Mouse (Mus musculus): ENCODE results near the gene Rere. TPM values are rescaled to one million over a fixed set of nuclear protein-coding genes. Genes with fewer than 3 reads are reported as not detected.
"Not testable (repeated sequence)": the region's sequence is repeated elsewhere in the genome, so short reads cannot be mapped to it uniquely, and the experiment has no call there.

The Rere gene
- total RNA-seq, 2 experiments from 2014 or later, result 98.6 to 106 TPM

GRCm38 (mm10) chr4:150250549-150251422 lies 30.7 kb upstream of the Rere start:
- intact Hi-C loops (cut with DNase I), result no loop called here
- DNase-seq, result peak; percentile 79

GRCm38 (mm10) chr4:150254416-150254815 lies 27.0 kb upstream of the Rere start:
- peak; percentile 67 for DNase-seq
- intact Hi-C loops (cut with DNase I), result no loop called here

DNA sequence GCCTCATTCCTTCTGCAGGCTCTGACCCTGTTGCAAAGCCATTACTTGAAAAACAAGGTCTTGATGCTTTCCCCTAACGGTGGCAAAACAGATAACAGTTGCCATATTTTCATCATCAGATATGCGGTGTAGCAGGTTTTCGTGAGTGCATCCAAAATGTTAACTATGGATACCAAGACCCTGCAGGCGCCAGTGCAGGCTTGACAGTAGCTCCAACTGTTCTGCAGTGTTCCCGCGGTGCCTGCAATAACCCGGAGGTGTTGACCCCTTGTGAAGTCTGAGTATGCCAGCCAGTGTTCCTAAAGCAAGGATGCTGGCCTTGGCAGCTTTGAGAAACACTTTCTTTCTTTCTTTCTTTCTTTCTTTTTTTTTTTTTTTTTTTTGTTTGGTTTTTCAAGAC lies 26.3 kb upstream of the Rere start:
- intact Hi-C loops (cut with DNase I), result loop anchor here (5.0 kb wide), 1 partner anchor 212 kb away; no protein-coding TSS in a partner anchor
- no peak for DNase-seq

DNA sequence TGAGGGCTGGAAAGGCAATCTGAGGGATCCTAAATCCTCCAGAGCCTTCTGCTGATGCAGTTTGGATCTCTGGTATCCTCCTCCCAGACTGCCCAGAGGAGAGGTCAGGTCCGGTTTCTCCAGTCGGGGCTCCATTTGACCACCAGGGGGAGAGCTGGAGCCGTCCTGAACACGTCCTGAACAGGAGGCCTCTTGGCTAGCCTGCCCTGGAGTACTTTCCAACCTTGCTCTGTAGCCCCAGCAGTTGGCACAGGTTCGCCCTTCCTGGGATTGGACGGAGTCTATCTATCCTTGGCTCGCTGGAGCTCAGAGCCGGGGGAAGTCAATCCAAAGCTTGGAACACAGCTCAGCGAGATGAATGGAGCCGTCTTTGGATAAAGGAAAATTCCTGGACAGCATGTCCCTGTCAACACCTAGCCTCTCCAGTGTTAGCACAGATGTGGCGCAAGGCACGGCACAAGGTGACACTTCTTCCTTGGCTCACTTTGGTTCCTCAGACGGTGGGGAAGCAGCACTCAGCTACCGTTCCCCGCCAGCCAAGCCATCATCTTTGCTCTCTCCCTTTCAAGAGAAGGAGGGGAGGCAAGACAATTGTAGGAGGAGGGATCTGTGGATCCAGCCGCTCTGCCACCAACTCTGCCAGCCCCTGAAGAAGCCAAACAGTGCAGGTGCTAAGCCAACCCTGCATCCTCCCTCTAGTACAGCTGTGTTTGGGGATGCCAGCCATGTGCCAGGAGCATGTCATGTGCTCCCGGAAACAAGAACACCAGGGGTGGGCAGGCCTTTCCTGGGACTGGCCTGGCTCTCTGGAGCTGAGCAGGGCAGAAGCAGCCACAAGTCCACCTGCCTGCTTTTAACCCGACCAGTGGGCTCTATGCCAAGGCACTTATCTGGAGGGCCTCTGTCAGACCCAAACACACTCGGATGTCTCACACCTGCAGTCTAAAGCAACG lies 23.9 kb upstream of the Rere start:
- intact Hi-C loops (cut with DNase I), result loop anchor here (5.0 kb wide), 1 partner anchor 210 kb away; no protein-coding TSS in a partner anchor
- DNase-seq, result peak; percentile 95

DNA sequence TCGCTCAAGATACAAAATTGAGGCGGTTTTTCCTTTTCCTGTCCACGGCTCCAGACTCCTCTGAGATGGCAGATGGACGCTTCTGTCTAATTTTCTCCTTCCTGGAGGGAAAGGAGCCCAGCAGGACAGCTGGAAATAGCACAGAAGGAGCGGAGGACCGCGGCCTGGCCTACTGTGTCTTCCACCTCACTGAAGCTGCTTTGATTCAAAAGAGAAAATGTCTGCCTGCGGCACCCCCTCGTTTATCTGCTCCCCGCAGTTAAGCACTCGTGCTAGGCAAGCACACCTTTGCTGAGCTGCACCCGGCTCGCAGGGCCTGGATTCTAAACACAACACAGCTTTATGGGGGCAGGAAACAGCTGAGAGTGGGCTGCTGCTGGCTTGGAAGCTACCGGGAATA lies 23.1 kb upstream of the Rere start:
- intact Hi-C loops (cut with DNase I), result loop anchor here (5.0 kb wide), 1 partner anchor 209 kb away; no protein-coding TSS in a partner anchor
- DNase-seq, result peak; percentile 68

GRCm38 (mm10) chr4:150259577-150259976 lies 21.9 kb upstream of the Rere start:
- intact Hi-C loops (cut with DNase I), result loop anchor here (5.0 kb wide), 1 partner anchor 208 kb away; no protein-coding TSS in a partner anchor
- DNase-seq, result no peak

DNA sequence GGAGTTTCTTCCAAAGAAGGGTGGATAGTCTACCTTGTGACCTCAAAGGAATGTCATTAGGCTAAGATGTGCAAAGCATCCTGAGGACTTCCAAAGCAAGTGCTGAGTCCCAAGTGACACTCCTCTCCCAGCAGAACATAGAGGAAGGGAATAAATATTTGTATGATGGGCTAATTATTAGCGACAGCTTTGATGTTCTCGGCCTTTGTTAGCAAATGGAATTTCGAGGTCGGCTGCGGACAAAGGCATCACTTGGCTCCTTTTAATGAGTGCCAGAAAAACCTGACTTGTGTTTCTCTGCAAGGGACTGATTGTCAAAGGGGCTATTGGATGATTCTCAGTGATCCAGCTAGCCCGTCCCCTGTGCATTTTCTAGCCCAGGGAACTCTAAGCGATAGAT lies 21.3 kb upstream of the Rere start:
- intact Hi-C loops (cut with DNase I), result no loop called here
- DNase-seq, result no peak

DNA sequence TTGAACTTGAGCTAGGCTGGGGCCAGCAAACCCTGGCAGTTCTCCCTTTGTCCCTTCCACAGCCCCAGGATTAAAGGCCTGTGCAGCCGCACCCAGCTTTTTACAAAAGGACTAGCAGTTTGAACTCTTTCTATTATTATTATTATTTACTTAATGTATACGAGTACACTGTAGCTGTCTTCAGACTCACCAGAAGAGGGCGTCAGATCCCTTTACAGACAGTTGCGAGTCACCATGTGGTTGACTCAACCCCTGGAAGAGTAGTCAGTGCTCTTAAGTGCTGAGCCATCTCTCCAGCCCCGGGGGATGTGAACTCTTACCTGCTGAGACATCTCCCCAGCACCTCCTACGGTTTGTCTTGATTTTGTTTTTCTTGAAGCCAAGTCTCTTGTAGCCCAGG lies 20.7 kb upstream of the Rere start:
- intact Hi-C loops (cut with DNase I), result no loop called here
- DNase-seq, result no peak

- intact Hi-C loops (cut with DNase I), result no loop called here
- no peak for DNase-seq
These were observed 19.1 kb upstream of the Rere start for GRCm38 (mm10) chr4:150262301-150262700.

DNA sequence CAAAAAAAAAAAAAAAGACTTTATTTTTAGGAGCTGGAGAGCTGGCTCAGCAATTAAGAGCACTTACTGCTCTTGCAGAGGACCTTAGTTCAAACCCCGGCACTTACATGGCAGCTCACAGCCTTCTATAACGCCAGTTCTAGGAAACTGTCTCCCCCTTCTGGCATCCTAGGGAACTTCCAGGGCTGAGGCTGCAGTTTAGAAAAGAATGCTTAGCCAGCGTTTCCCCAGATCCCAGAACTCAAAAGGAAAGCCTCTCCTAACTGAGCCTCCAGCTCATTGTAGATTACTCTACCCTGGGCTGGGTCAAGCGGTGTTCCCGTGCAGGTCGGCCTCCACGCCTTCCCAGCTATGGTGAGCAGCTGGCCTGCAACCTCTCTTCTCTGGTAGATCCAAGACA lies 16.5 kb upstream of the Rere start:
- intact Hi-C loops (cut with DNase I), result no loop called here
- no peak for DNase-seq

DNA sequence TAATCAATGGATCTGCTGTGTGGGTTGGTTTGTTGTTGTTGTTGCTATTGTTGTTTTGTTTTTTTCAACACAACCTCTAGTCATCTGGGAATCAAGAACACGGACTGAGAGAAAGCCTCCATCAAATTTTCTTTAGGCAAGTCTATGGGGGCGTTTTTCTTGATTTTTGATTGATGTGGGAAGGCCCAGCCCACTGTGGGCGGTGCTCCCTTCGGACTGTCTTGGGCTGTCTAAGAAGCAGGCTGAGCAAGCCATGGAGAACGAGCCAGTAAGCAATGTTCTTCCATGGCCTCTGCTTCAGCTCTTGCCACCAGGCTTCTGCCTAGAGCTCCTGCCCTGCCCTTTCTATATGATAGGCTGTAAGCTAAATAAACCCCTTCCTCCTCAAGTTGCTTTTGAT lies 16.0 kb upstream of the Rere start:
- DNase-seq, result no peak
- intact Hi-C loops (cut with DNase I), result no loop called here

DNA sequence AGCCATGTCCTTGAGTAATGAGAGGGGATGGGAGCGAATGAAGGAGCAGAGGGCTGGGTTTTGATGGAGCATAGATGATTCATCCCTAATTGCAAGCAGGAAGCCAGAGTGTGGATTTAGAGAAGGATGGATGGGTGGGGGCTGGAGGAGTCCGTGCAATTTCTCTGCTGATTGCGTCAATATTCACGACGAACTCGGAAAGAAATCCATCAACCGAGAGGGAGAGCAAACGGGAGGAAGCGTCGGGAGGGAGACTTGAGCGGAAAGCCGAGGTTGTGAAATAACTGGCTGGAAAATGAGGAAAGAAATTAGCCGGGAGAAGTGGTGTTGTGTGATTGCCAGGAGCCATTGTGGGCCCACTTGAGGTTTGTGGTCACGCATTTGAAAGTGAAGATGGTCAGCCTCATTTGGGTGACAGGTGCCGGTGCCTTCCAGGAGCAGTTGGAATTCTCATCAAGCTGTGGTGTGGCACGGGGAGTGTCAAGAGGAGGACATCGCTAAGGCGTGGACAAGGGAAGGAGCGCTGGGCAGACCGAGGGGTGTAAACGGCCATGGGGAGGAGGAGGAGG lies 14.7 kb upstream of the Rere start:
- intact Hi-C loops (cut with DNase I), result no loop called here
- DNase-seq, result no peak

- intact Hi-C loops (cut with DNase I), result no loop called here
- DNase-seq, result no peak
These were observed 12.5 kb upstream of the Rere start for GRCm38 (mm10) chr4:150268674-150269653.

GRCm38 (mm10) chr4:150269679-150270078 lies 11.8 kb upstream of the Rere start:
- intact Hi-C loops (cut with DNase I), result no loop called here
- no peak for DNase-seq

GRCm38 (mm10) chr4:150270718-150271117 lies 10.7 kb upstream of the Rere start:
- intact Hi-C loops (cut with DNase I), result not testable (repeated sequence)

GRCm38 (mm10) chr4:150272725-150273124 lies 8.7 kb upstream of the Rere start:
- intact Hi-C loops (cut with DNase I), result no loop called here
- DNase-seq, result peak; percentile 54

More at GRCm38 (mm10) chr4:150270718-150271117, 10.7 kb upstream of the Rere start:
- DNase-seq, result not testable (repeated sequence)

- DNase-seq, result no peak
- intact Hi-C loops (cut with DNase I), result no loop called here
These were observed 5.9 kb upstream of the Rere start for GRCm38 (mm10) chr4:150275531-150275930.

DNA sequence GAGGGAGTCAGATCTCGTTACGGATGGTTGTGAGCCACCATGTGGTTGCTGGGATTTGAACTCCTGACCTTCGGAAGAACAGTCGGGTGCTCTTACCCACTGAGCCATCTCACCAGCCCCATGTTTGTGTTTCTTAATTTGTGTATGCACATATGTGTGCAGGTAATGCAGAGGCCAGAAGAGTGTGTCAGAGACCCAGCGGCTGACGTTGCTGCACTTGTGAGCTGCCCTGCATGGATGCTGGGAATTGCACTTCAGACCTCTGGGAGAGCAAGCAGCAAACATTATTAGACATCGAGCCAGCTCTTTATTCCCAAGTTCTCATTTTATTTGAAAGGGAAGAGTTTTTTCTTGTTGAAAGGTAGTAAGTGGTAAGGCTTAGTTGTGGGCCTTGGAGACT lies 2.1 kb upstream of the Rere start:
- DNase-seq; intact Hi-C loops (cut with DNase I): not testable (repeated sequence)

DNA sequence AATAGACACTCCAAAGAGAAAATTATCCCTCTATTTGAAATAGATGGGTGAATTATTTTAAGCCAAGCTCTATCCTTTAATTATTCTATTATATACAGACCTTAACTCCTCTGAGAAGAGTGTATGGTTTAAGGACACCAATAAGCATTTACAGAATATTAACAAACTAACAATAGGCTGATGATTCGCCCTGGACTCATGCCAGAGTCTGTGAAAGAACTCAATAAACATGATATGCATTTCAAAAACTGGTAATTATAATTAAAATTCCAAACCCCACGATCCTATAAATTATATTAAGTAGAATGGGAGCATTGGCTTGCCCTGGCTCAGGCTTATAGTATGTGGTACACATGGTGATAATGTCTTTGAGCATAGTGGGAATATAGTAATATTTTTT lies 1.4 kb upstream of the Rere start:
- intact Hi-C loops (cut with DNase I), result loop anchor here (10.0 kb wide), 1 partner anchor 185 kb away; no protein-coding TSS in a partner anchor
- no peak for DNase-seq

All from left cerebral cortex, postnatal 4 days (tissue).